Mouse (Mus musculus): ENCODE measurements around the gene Tex9. TPM values are rescaled to one million over a fixed set of nuclear protein-coding genes. Genes with fewer than 3 reads are reported as not detected.
"Not testable (repeated sequence)": the region's sequence is repeated elsewhere in the genome, so short reads cannot be mapped to it uniquely, and the experiment has no call there.

Tex9 gene
- polyA plus RNA-seq, 1 experiment from 2014 or later = 24.8 TPM

DNA sequence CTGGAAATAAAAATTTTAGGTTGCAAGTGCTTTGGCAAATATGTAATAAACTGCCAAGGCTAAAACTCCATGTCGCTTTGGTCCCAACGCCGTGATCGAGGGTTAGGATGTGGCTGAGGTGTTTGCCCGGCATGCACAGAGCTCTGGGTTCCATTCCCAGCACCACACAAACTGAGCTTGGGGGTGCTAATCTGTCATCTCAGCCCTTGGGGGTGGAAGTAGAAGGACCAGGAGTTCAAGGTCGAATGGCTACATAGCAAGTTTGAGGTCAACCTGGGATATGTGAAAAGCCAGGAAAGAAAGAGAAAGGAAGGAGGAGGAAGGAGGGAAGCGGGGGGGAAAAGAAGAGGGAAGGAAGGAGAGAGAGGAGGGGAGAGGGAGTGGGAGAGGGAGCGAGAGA is 87.6 kb downstream of the Tex9 start:
- no peak for ATAC-seq (ENCODE audit: borderline replicate concordance, extremely low read depth, low FRiP score, low TSS enrichment)
- Histone ChIP-seq H3K27me3 (no peaks in the 10 kb centered on the region), H3K9ac (no peak overlapping the region), H3K4me2 (no peak overlapping the region), H3K36me3 (no peaks in the 10 kb centered on the region), H3K9me3 (no peaks in the 10 kb centered on the region), H3K4me3 (no peak overlapping the region), H3K4me1 (0 out of 2 replicates have a peak, but pooled peaks cover 4% of the 10 kb centered on the region), H3K27ac (no peak overlapping the region)
- 83% methylated on average over 8 of the region's 8 CpGs for WGBS

DNA sequence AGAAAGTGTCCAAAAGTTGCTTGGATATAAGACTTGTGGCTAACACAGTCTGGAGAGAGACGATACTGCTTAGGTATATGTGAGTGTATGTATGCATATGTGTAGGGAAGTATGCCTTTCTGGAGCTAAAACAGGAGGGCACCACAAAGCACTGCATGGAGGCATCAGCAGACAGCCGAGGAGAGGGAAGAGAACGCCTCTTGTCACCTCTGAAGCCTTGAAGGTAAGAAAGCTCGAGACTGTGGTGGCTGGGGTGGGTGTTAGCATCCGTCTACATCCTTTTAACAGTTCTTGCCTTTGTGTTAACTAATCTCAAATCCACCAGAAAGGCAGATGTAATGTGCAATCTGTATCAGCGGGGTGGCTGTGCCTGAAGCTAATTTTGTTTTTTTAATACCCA is 88.6 kb downstream of the Tex9 start:
- no peaks in the 10 kb centered on the region for H3K36me3 ChIP-seq
- no peak for ATAC-seq (ENCODE audit: borderline replicate concordance, extremely low read depth, low FRiP score, low TSS enrichment)
- H3K4me2 ChIP-seq = no peak overlapping the region
- no peaks in the 10 kb centered on the region for H3K4me1 ChIP-seq
- H3K4me3 ChIP-seq = no peak overlapping the region
- 67% methylated on average over 6 of the region's 6 CpGs for WGBS
- no peak overlapping the region for H3K27ac ChIP-seq
- no peaks in the 10 kb centered on the region for H3K9me3 ChIP-seq
- no peak overlapping the region for H3K9ac ChIP-seq
- H3K27me3 ChIP-seq = no peaks in the 10 kb centered on the region

DNA sequence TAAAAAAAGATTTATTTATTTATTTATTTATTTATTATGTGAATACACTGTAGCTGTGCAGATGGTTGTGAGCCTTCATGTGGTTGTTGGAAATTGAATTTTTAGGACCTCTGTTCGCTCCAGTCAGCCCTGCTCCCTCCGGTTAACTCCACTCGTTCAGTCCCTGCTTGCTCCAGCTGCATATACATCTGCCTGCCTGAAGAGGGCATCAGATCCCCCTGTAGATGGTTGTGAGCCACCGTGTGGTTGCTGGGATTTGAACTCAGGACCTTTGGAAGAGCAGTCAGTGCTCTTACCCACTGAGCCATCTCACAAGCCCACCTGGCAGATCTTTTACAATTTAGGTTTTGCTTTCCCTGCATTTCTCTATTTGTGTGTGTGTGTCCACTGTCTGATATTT is 90.2 kb downstream of the Tex9 start:
- not testable (repeated sequence) for H3K36me3 ChIP-seq; H3K4me2 ChIP-seq; H3K4me1 ChIP-seq; H3K27me3 ChIP-seq; ATAC-seq (ENCODE audit: borderline replicate concordance, extremely low read depth, low FRiP score, low TSS enrichment); H3K9me3 ChIP-seq; H3K27ac ChIP-seq; H3K9ac ChIP-seq; H3K4me3 ChIP-seq
- WGBS = 71% methylated on average over 4 of the region's 4 CpGs

Small RNAs within 50 kb of the gene (microRNA-seq; reads per million reads assigned to microRNA genes)
- not detected for gene Gm28010

Other genes starting within 250 kb of the Tex9 start
- gene Zfp280d, start 217.4 kb downstream of the Tex9 start, polyA plus RNA-seq (2015; fragmentation: Nextera tagmentation; extraction: Ambion mirVana) = 36.2 and 40.3 TPM in 2 replicates
- 27.4 and 30.8 TPM in 2 replicates for gene Mns1, start 54.2 kb downstream of the Tex9 start, polyA plus RNA-seq (2015; fragmentation: Nextera tagmentation; extraction: Ambion mirVana)
- gene Rfx7, start 40.0 kb upstream of the Tex9 start, polyA plus RNA-seq (2015; fragmentation: Nextera tagmentation; extraction: Ambion mirVana) = 9.0 TPM in 2 replicates
- gene Nedd4, start 170.1 kb upstream of the Tex9 start, polyA plus RNA-seq (2015; fragmentation: Nextera tagmentation; extraction: Ambion mirVana) = 660 and 677 TPM in 2 replicates